In genomic region chr12:52773847-52774246, GRCm38 (mm10) we compare ENCODE assay signal across 11 mouse cellular contexts.
DNase-seq lines count a peak whose midpoint lies in the region; ATAC-seq and TF ChIP-seq lines count a peak whose summit lies in the region.
"Had no signal": no experiment of that assay in that cellular context is flagged by ENCODE, and none has a peak within 500 bp of the region (broad histone marks: within the 10 kb centered on the region; RNA-seq: fewer than 3 reads in every experiment).

No protein-coding gene starts in this region.

- 25% methylated on average over 3 of the region's 3 CpGs for WGBS in forebrain, postnatal 0 days
- 34% methylated on average over 3 of the region's 3 CpGs for WGBS in midbrain, embryonic 16.5 days

- H3K9me3 ChIP-seq in forebrain, postnatal 0 days (ENCODE audit: low read length), result no peaks in the 10 kb centered on the region
- H3K9me3 ChIP-seq in midbrain, embryonic 16.5 days (replicated peaks; ENCODE audit: control insufficient read depth, low read length, poor library complexity, severe bottlenecking), result no peaks in the 10 kb centered on the region
- H3K9me3 ChIP-seq: liver, embryonic 13.5 days had no signal

- peaks cover 19% of the 10 kb centered on the region for H3K4me1 ChIP-seq in forebrain, postnatal 0 days (ENCODE audit: insufficient read depth)
- peaks cover 29% of the 10 kb centered on the region for H3K4me1 ChIP-seq in midbrain, embryonic 16.5 days (ENCODE audit: control insufficient read depth, insufficient read depth, low read length)
- H3K4me1 ChIP-seq: liver, embryonic 13.5 days had no signal

- no peak overlapping the region for H3K4me3 ChIP-seq in layer of hippocampus, adult 2 months
- no peak overlapping the region for H3K4me3 ChIP-seq in forebrain, postnatal 0 days (ENCODE audit: low read depth, low read length)
- H3K4me3 ChIP-seq in midbrain, embryonic 16.5 days (ENCODE audit: low read depth, low read length), result no peak overlapping the region
- H3K4me3 ChIP-seq: liver, embryonic 13.5 days had no signal

- no peak for TF ChIP-seq CTCF in layer of hippocampus, adult 2 months (conservative IDR thresholded peaks at IDR 0.05)
- no peak for TF ChIP-seq CTCF in forebrain, postnatal 0 days (IDR thresholded peaks at IDR 0.05; ENCODE audit: low read depth)

- no peaks in the 10 kb centered on the region for H3K36me3 ChIP-seq in forebrain, postnatal 0 days (ENCODE audit: insufficient read depth)
- no peaks in the 10 kb centered on the region for H3K36me3 ChIP-seq in midbrain, embryonic 16.5 days (ENCODE audit: control insufficient read depth, insufficient read depth, low read length)
- H3K36me3 ChIP-seq: liver, embryonic 13.5 days had no signal

- ATAC-seq in forebrain, postnatal 0 days, result peak; percentile 74; the same call in 1 of the 2 replicates
- peak; percentile 52; the same call in 1 of the 2 replicates for ATAC-seq in midbrain, embryonic 16.5 days

- peak overlapping the region; percentile 74 for H3K27ac ChIP-seq in layer of hippocampus, adult 2 months
- H3K27ac ChIP-seq in forebrain, postnatal 0 days (ENCODE audit: low read depth, low read length), result peak overlapping the region; percentile 50
- no peak overlapping the region for H3K27ac ChIP-seq in midbrain, embryonic 16.5 days (ENCODE audit: low read length)
- H3K27ac ChIP-seq: liver, embryonic 13.5 days had no signal

- H3K27me3 ChIP-seq in forebrain, postnatal 0 days (ENCODE audit: insufficient read depth, low read length), result no peaks in the 10 kb centered on the region
- H3K27me3 ChIP-seq in midbrain, embryonic 16.5 days (ENCODE audit: control insufficient read depth, insufficient read depth, low read depth, low read length), result no peaks in the 10 kb centered on the region
- H3K27me3 ChIP-seq: liver, embryonic 13.5 days had no signal

- H3K4me2 ChIP-seq in forebrain, postnatal 0 days (ENCODE audit: low read depth), result no peak overlapping the region
- no peak overlapping the region for H3K4me2 ChIP-seq in midbrain, embryonic 16.5 days (ENCODE audit: low read length)
- H3K4me2 ChIP-seq: liver, embryonic 13.5 days had no signal

- DNase-seq in layer of hippocampus, adult 2 months (ENCODE audit: low spot score in 2 of 2), result peak in 1 of 2 experiments; percentile 63
- DNase-seq in layer of hippocampus, postnatal 10 days (ENCODE audit: low spot score in 2 of 2), result no peak
- peak; percentile 90 for DNase-seq in brain, adult 2 months (ENCODE audit: low read depth, low spot score)
- peak; percentile 66 for DNase-seq in forebrain, postnatal 0 days
- no peak for DNase-seq in B cell, adult 2 months
- DNase-seq in heart, adult 8-10 months (ENCODE audit: low spot score), result no peak
- no peak for DNase-seq in adrenal gland, adult 2 months
- DNase-seq: gastrocnemius, postnatal 10 days; liver, embryonic 13.5 days; thymus, postnatal 14 days had no signal

- no peak overlapping the region for H3K9ac ChIP-seq in forebrain, postnatal 0 days
- no peak overlapping the region for H3K9ac ChIP-seq in midbrain, embryonic 16.5 days (ENCODE audit: low read depth, low read length)
- H3K9ac ChIP-seq: liver, embryonic 13.5 days had no signal

Comparison
In these comparisons a context has a peak if more than half of its experiments do, and no peak if none do; other contexts are left out.
1. DNase-seq: peak in brain, adult 2 months (single experiment) and forebrain, postnatal 0 days (single experiment); none in layer of hippocampus, postnatal 10 days (0 of 2), B cell, adult 2 months (0 of 2), heart, adult 8-10 months (single experiment) and adrenal gland, adult 2 months (single experiment).